Mouse (Mus musculus): Measurements from ENCODE around the gene Gmppb. TPM values are rescaled to one million over a fixed set of nuclear protein-coding genes. Genes with fewer than 3 reads are reported as not detected.

Gene Gmppb
- polyA plus RNA-seq, 1 experiment from 2014 or later = 18.8 TPM

DNA sequence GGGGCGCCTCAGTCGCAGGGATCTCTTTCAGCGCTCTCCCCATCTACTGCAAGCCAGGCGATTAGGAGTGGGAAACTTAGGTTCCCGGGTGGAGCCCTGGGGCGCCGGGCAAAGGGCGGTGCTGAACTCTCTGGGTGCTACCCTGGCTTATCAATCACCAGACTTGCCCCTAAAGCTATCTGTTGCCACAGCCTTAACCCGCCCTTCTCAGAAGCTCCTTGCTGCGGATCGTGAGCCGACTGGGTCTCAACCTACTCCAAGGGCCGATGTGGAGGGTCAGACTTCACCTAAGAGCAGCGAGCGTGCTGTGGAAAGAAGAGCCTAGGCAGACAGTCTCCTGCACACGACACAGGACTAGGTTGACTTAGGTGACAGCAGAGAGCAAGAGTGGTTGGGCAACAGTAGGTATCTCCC is 46.0 kb downstream of the Gmppb start:
- Histone ChIP-seq H3K4me3 (ENCODE audit: control insufficient read depth in 1 of 2, insufficient read depth in 1 of 2, low read depth in 1 of 2, low read length in 2 of 2) (peak overlapping the region; percentile 59 to 78), H3K9me3 (ENCODE audit: control insufficient read depth, low read length) (no peaks in the 10 kb centered on the region), H3K27me3 (ENCODE audit: control insufficient read depth, insufficient read depth, low read length) (no peaks in the 10 kb centered on the region), H3K9ac (ENCODE audit: low read length) (peak overlapping the region; percentile 79), H3K36me3 (ENCODE audit: control insufficient read depth, insufficient read depth, low read length) (peaks cover 30% of the 10 kb centered on the region), H3K27ac (replicated peaks in 1 of 2; ENCODE audit: control insufficient read depth in 1 of 2, insufficient read depth in 1 of 2, low read depth in 2 of 2, low read length in 2 of 2) (peak overlapping the region in 1 of 2 experiments; percentile 56; a peak in 2 of 4 replicates), H3K4me1 (ENCODE audit: control insufficient read depth in 2 of 2, insufficient read depth in 2 of 2, low read length in 2 of 2) (peaks cover 8 to 30% of the 10 kb centered on the region in 2 experiments), H3K4me2 (ENCODE audit: low read length) (peak overlapping the region; percentile 99)
- ATAC-seq (ENCODE audit: insufficient number of reproducible peaks, insufficient read depth, low FRiP score, low read depth) = 0 out of 2 replicates have a peak, but pooled peaks have one; percentile 0
- WGBS = 0% methylated on average over 16 of the region's 16 CpGs

DNA sequence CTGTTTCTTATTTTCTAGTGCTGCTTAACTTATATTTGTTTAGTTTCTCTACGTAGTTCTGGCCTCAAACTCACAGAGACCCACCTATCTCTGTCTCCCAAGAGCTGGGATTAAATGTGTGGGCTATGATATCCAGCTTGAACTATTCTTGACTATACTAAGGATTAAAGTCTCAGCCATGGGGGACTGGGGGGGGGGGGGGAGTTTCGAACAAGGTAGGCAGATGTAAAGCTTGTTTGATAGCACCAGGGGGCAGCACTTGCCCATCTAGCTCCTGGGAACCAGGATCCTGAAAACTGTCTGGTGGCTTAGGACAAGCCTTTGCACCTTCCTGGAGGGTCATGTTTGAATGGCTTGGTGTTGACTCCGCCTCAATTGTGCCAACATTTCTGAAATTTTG is 46.5 kb downstream of the Gmppb start:
- peak overlapping the region; percentile 99 for H3K4me2 ChIP-seq (ENCODE audit: low read length)
- peak overlapping the region; percentile 79 for H3K9ac ChIP-seq (ENCODE audit: low read length)
- peak overlapping the region; percentile 59 to 78; a peak in 3 of 4 replicates for H3K4me3 ChIP-seq (ENCODE audit: control insufficient read depth in 1 of 2, insufficient read depth in 1 of 2, low read depth in 1 of 2, low read length in 2 of 2)
- peaks cover 24% of the 10 kb centered on the region for H3K36me3 ChIP-seq (ENCODE audit: control insufficient read depth, insufficient read depth, low read length)
- peaks cover 8 to 30% of the 10 kb centered on the region in 2 experiments for H3K4me1 ChIP-seq (ENCODE audit: control insufficient read depth in 2 of 2, insufficient read depth in 2 of 2, low read length in 2 of 2)
- 9% methylated on average over 3 of the region's 3 CpGs for WGBS
- no peaks in the 10 kb centered on the region for H3K27me3 ChIP-seq (ENCODE audit: control insufficient read depth, insufficient read depth, low read length)
- no peaks in the 10 kb centered on the region for H3K9me3 ChIP-seq (ENCODE audit: control insufficient read depth, low read length)
- H3K27ac ChIP-seq (replicated peaks in 1 of 2; ENCODE audit: control insufficient read depth in 1 of 2, insufficient read depth in 1 of 2, low read depth in 2 of 2, low read length in 2 of 2) = peak overlapping the region in 1 of 2 experiments; percentile 66; a peak in 3 of 4 replicates
- no peak for ATAC-seq (ENCODE audit: insufficient number of reproducible peaks, insufficient read depth, low FRiP score, low read depth)

DNA sequence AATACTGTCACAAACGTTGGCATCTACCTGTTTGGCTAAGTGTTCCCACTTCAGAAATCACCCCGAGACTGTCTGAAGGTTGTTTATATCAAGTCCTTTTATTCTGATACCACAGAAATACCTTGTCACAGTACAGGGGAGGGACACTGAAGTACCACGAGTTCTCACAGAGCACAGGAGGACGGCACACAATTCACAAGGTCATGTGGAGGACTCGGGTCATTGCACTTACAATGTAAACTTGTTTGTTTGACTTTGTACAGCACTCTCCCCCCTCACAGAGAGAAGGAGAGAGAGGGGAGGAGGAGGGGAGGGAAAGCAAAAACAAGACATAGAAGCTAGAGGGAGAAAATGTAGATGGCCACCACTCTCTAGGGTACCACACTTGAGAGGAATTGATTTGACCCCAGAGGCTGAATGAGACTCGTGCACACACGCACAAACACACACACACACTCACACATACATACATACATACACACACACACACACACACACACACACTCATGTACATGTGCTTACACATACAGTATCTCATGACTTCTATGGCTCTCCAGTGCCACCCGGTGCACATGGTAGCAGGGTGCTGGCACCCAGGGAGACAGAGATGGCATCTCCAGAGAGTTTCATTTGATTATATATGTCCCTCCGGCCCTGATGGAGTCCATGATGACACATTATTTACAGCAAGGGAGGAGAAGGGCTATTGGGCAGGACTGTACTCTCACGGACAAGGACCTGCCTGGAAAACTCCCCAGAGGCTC is 47.1 kb downstream of the Gmppb start:
- Histone ChIP-seq H3K36me3 (ENCODE audit: control insufficient read depth, insufficient read depth, low read length) (peaks cover 18% of the 10 kb centered on the region), H3K27ac (replicated peaks in 1 of 2; ENCODE audit: control insufficient read depth in 1 of 2, insufficient read depth in 1 of 2, low read depth in 2 of 2, low read length in 2 of 2) (peak overlapping the region; percentile 58 to 66), H3K9me3 (ENCODE audit: control insufficient read depth, low read length) (no peaks in the 10 kb centered on the region), H3K4me2 (ENCODE audit: low read length) (peak overlapping the region; percentile 99), H3K4me3 (ENCODE audit: control insufficient read depth in 1 of 2, insufficient read depth in 1 of 2, low read depth in 1 of 2, low read length in 2 of 2) (no peak overlapping the region), H3K4me1 (ENCODE audit: control insufficient read depth in 2 of 2, insufficient read depth in 2 of 2, low read length in 2 of 2) (peaks cover 8 to 30% of the 10 kb centered on the region in 2 experiments), H3K27me3 (ENCODE audit: control insufficient read depth, insufficient read depth, low read length) (no peaks in the 10 kb centered on the region), H3K9ac (ENCODE audit: low read length) (peak overlapping the region; percentile 16; the same call in 1 of the 2 replicates)
- no peak for ATAC-seq (ENCODE audit: insufficient number of reproducible peaks, insufficient read depth, low FRiP score, low read depth)
- WGBS = 58% methylated on average over 10 of the region's 10 CpGs

DNA sequence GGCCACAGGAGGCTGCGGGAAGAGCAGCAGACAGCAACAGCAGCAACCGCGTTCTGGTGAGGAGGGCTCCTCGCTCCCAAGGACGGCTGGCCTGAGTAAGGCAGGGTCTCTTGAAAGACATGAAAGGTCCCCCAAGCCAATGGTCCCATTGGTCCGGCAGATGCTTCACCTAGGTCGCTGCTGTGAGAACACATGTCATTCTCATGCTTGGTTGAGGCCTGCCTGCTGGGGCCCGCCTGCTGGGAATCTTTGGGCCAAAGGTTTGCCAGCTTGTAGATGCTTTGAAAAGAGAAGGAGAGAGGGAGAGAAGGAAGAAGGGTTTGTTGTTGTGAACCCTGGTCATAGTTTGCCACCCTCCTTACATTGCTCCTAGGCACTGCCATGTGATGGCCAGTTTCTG is 50.6 kb downstream of the Gmppb start:
- H3K4me1 ChIP-seq (ENCODE audit: control insufficient read depth in 2 of 2, insufficient read depth in 2 of 2, low read length in 2 of 2) = peaks cover 11 to 24% of the 10 kb centered on the region in 2 experiments
- WGBS = 82% methylated on average over 8 of the region's 8 CpGs
- no peak for ATAC-seq (ENCODE audit: insufficient number of reproducible peaks, insufficient read depth, low FRiP score, low read depth)

More for the DNA sequence above, 50.6 kb downstream of the Gmppb start:
- H3K27me3 ChIP-seq (ENCODE audit: control insufficient read depth, insufficient read depth, low read length) = no peaks in the 10 kb centered on the region
- H3K36me3 ChIP-seq (ENCODE audit: control insufficient read depth, insufficient read depth, low read length) = no peaks in the 10 kb centered on the region
- H3K4me3 ChIP-seq (ENCODE audit: control insufficient read depth in 1 of 2, insufficient read depth in 1 of 2, low read depth in 1 of 2, low read length in 2 of 2) = no peak overlapping the region
- H3K9me3 ChIP-seq (ENCODE audit: control insufficient read depth, low read length) = no peaks in the 10 kb centered on the region
- H3K27ac ChIP-seq (replicated peaks in 1 of 2; ENCODE audit: control insufficient read depth in 1 of 2, insufficient read depth in 1 of 2, low read depth in 2 of 2, low read length in 2 of 2) = no peak overlapping the region
- H3K4me2 ChIP-seq (ENCODE audit: low read length) = no peak overlapping the region
- no peak overlapping the region for H3K9ac ChIP-seq (ENCODE audit: low read length)

Small RNA genes within 50 kb of the gene (microRNA-seq; reads per million reads assigned to microRNA genes)
- not detected for gene Mir7088

Other genes with a start within 250 kb of the Gmppb start
- gene Rbm6, start 176.0 kb upstream of the Gmppb start, polyA plus RNA-seq (2014; fragmentation: Nextera tagmentation; extraction: Ambion mirVana) = 41.5 and 42.8 TPM in 2 replicates
- 8.2 and 9.4 TPM in 2 replicates for gene Mon1a, start 161.1 kb upstream of the Gmppb start, polyA plus RNA-seq (2014; fragmentation: Nextera tagmentation; extraction: Ambion mirVana)
- 1.00 and 1.5 TPM in 2 replicates for gene Mst1r, start 142.4 kb upstream of the Gmppb start, polyA plus RNA-seq (2014; fragmentation: Nextera tagmentation; extraction: Ambion mirVana)
- gene Actl11, start 120.8 kb upstream of the Gmppb start, polyA plus RNA-seq (2014; fragmentation: Nextera tagmentation; extraction: Ambion mirVana) = not detected in 2 replicates
- 0.07 and 0.13 TPM in 2 replicates for gene Camkv, start 113.6 kb upstream of the Gmppb start, polyA plus RNA-seq (2014; fragmentation: Nextera tagmentation; extraction: Ambion mirVana)
- 8.6 and 10.2 TPM in 2 replicates for gene Traip, start 99.1 kb upstream of the Gmppb start, polyA plus RNA-seq (2014; fragmentation: Nextera tagmentation; extraction: Ambion mirVana)
- 33.1 and 34.2 TPM in 2 replicates for gene Uba7, start 73.7 kb upstream of the Gmppb start, polyA plus RNA-seq (2014; fragmentation: Nextera tagmentation; extraction: Ambion mirVana)
- gene Gm20661, start 66.2 kb upstream of the Gmppb start, polyA plus RNA-seq (2014; fragmentation: Nextera tagmentation; extraction: Ambion mirVana) = 2.1 and 3.8 TPM in 2 replicates
- 46.0 and 49.2 TPM in 2 replicates for gene Inka1, start 63.4 kb upstream of the Gmppb start, polyA plus RNA-seq (2014; fragmentation: Nextera tagmentation; extraction: Ambion mirVana)
- 4.8 and 8.4 TPM in 2 replicates for gene Cdhr4, start 56.7 kb upstream of the Gmppb start, polyA plus RNA-seq (2014; fragmentation: Nextera tagmentation; extraction: Ambion mirVana)
- 0.55 and 0.71 TPM in 2 replicates for gene Gm20662, start 52.9 kb upstream of the Gmppb start, polyA plus RNA-seq (2014; fragmentation: Nextera tagmentation; extraction: Ambion mirVana)
- gene Ip6k1, start 46.7 kb upstream of the Gmppb start, polyA plus RNA-seq (2014; fragmentation: Nextera tagmentation; extraction: Ambion mirVana) = 21.9 and 22.5 TPM in 2 replicates
- gene Amigo3, start 3.9 kb downstream of the Gmppb start, polyA plus RNA-seq (2014; fragmentation: Nextera tagmentation; extraction: Ambion mirVana) = 2.0 and 2.1 TPM in 2 replicates
- gene Mst1, start 31.2 kb downstream of the Gmppb start, polyA plus RNA-seq (2014; fragmentation: Nextera tagmentation; extraction: Ambion mirVana) = not detected in 2 replicates
- gene Rnf123, start 34.1 kb downstream of the Gmppb start, polyA plus RNA-seq (2014; fragmentation: Nextera tagmentation; extraction: Ambion mirVana) = 37.2 and 37.9 TPM in 2 replicates
- 48.7 and 50.8 TPM in 2 replicates for gene Apeh, start 45.4 kb downstream of the Gmppb start, polyA plus RNA-seq (2014; fragmentation: Nextera tagmentation; extraction: Ambion mirVana)
- 0.09 and 0.16 TPM in 2 replicates for gene Bsn, start 141.1 kb downstream of the Gmppb start, polyA plus RNA-seq (2014; fragmentation: Nextera tagmentation; extraction: Ambion mirVana)
- gene Dag1, start 214.7 kb downstream of the Gmppb start, polyA plus RNA-seq (2014; fragmentation: Nextera tagmentation; extraction: Ambion mirVana) = 143 and 146 TPM in 2 replicates
- 26.5 and 29.1 TPM in 2 replicates for gene Nicn1, start 241.2 kb downstream of the Gmppb start, polyA plus RNA-seq (2014; fragmentation: Nextera tagmentation; extraction: Ambion mirVana)
- 10.4 and 11.2 TPM in 2 replicates for gene Amt, start 247.6 kb downstream of the Gmppb start, polyA plus RNA-seq (2014; fragmentation: Nextera tagmentation; extraction: Ambion mirVana)

Measured in heart, embryonic 14.5 days (tissue).